21 mouse cellular contexts compared by ENCODE assay signal in genomic region chr5:106191141-106191540, GRCm38 (mm10).
"Had no signal": no experiment of that assay in that cellular context is flagged by ENCODE, and none has a peak within 500 bp of the region (broad histone marks: within the 10 kb centered on the region; RNA-seq: fewer than 3 reads in every experiment).

No protein-coding gene starts in this region.

- H3K9me3 ChIP-seq: liver, embryonic 15.5 days; lung, embryonic 15.5 days; midbrain, embryonic 13.5 days; midbrain, embryonic 15.5 days; neural tube, embryonic 15.5 days; stomach, embryonic 15.5 days had no signal

- H3K36me3 ChIP-seq: liver, embryonic 15.5 days; lung, embryonic 15.5 days; midbrain, embryonic 13.5 days; midbrain, embryonic 15.5 days; neural tube, embryonic 13.5 days; neural tube, embryonic 15.5 days; stomach, embryonic 15.5 days had no signal

- DNase-seq: liver, postnatal 0 days; lung, adult 2 months; lung, postnatal 14 days; lung, postnatal 36 days; right cerebral cortex, adult 18-20 months; thymus, adult 2 months; thymus, postnatal 25 days; thymus, postnatal 4 days had no signal

- H3K27ac ChIP-seq: liver, embryonic 15.5 days; lung, embryonic 15.5 days; macrophage; midbrain, embryonic 13.5 days; midbrain, embryonic 15.5 days; neural tube, embryonic 13.5 days; neural tube, embryonic 15.5 days; stomach, embryonic 15.5 days; stomach, postnatal 0 days had no signal

- H3K4me3 ChIP-seq: liver, embryonic 15.5 days; lung, embryonic 15.5 days; megakaryocyte, embryonic 14.5 days; midbrain, embryonic 13.5 days; midbrain, embryonic 15.5 days; myocyte; neural tube, embryonic 13.5 days; neural tube, embryonic 15.5 days; stomach, embryonic 15.5 days had no signal

- ATAC-seq: liver, postnatal 0 days; lung, postnatal 0 days; midbrain, embryonic 13.5 days; midbrain, embryonic 15.5 days had no signal

- H3K27me3 ChIP-seq: liver, embryonic 15.5 days; lung, embryonic 15.5 days; megakaryocyte, embryonic 14.5 days; midbrain, embryonic 13.5 days; midbrain, embryonic 15.5 days; neural tube, embryonic 13.5 days; neural tube, embryonic 15.5 days; stomach, embryonic 15.5 days had no signal

- H3K4me1 ChIP-seq: liver, embryonic 15.5 days; lung, embryonic 15.5 days; megakaryocyte, embryonic 14.5 days; midbrain, embryonic 13.5 days; midbrain, embryonic 15.5 days; neural tube, embryonic 13.5 days; neural tube, embryonic 15.5 days; stomach, embryonic 15.5 days had no signal

- H3K4me2 ChIP-seq: liver, embryonic 15.5 days; lung, embryonic 15.5 days; midbrain, embryonic 11.5 days; midbrain, embryonic 13.5 days; midbrain, embryonic 15.5 days; neural tube, embryonic 13.5 days; neural tube, embryonic 15.5 days; stomach, embryonic 15.5 days had no signal

- H3K9ac ChIP-seq: liver, embryonic 15.5 days; liver, postnatal 0 days; lung, embryonic 15.5 days; midbrain, embryonic 13.5 days; midbrain, embryonic 15.5 days; neural tube, embryonic 13.5 days; neural tube, embryonic 15.5 days; stomach, embryonic 15.5 days had no signal
